ENCODE assay signal across 14 mouse cellular contexts in genomic region chr1:88969630-88970029, GRCm38 (mm10).
"Had no signal": no experiment of that assay in that cellular context is flagged by ENCODE, and none has a peak within 500 bp of the region (broad histone marks: within the 10 kb centered on the region; RNA-seq: fewer than 3 reads in every experiment).

No protein-coding gene starts in this region.

- ATAC-seq: liver, embryonic 12.5 days; midbrain, embryonic 13.5 days; midbrain, embryonic 15.5 days had no signal

- H3K9me3 ChIP-seq: liver, embryonic 12.5 days; midbrain, embryonic 10.5 days; midbrain, embryonic 13.5 days; midbrain, embryonic 15.5 days; neural tube, embryonic 12.5 days had no signal

- H3K9ac ChIP-seq: liver, embryonic 12.5 days; liver, embryonic 14.5 days; lung, embryonic 14.5 days; midbrain, embryonic 13.5 days; midbrain, embryonic 15.5 days; neural tube, embryonic 12.5 days had no signal

- H3K27ac ChIP-seq: liver, embryonic 12.5 days; liver, embryonic 14.5 days; midbrain, embryonic 10.5 days; midbrain, embryonic 13.5 days; midbrain, embryonic 15.5 days; neural tube, embryonic 12.5 days had no signal

- DNase-seq: lung, adult 18-20 months; lung, embryonic 14.5 days; lung, postnatal 14 days; lung, postnatal 4 days; right cerebral cortex, postnatal 14 days; thymus, adult 2 months; thymus, postnatal 25 days; thymus, postnatal 4 days had no signal

- H3K4me2 ChIP-seq: liver, embryonic 12.5 days; lung, embryonic 14.5 days; midbrain, embryonic 13.5 days; midbrain, embryonic 15.5 days; neural tube, embryonic 12.5 days had no signal

- H3K4me1 ChIP-seq: liver, embryonic 12.5 days; midbrain, embryonic 10.5 days; midbrain, embryonic 13.5 days; midbrain, embryonic 15.5 days; neural tube, embryonic 12.5 days had no signal

- H3K36me3 ChIP-seq: liver, embryonic 12.5 days; midbrain, embryonic 10.5 days; midbrain, embryonic 13.5 days; midbrain, embryonic 15.5 days; neural tube, embryonic 12.5 days had no signal

- H3K4me3 ChIP-seq: liver, embryonic 12.5 days; midbrain, embryonic 10.5 days; midbrain, embryonic 13.5 days; midbrain, embryonic 15.5 days; neural tube, embryonic 12.5 days had no signal

- H3K27me3 ChIP-seq: liver, embryonic 12.5 days; midbrain, embryonic 13.5 days; midbrain, embryonic 15.5 days; neural tube, embryonic 12.5 days had no signal
